In the genomic region with DNA sequence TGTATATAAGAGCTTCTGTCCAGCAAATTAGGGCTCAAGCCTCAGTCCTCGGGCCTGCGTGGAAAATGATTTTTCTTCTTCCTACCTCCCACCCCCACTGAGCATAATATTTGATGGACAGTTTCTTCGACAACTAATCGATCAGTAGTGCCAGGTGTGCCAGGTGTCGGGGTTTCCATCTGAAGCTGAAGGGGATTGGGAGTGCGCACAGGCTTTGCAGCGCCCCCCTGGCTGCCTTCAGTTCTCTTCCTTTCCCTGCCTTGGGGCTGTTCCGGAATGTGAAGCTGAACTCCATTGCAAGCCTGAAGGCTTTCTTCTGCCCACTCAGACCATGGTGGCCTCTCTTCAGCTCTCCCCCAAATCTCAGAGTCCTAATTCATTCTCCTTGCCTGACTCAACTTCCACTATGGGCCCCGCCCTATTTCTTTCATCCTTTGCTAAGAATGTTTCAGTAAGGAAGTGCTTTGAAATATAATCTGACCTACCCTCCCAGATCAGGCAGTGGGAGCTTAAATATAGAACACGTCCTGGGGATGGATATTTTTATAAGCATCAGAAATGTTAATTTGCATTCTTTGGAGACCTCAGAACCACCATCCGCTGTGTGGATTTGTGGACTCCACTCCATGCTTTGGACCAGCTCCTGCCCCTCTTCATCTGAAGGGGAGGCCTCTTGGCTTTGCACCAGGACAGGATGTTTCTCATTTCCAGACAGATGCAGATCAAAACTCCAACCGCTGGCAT, we compare ENCODE assay signal across 10 mouse cellular contexts.
DNase-seq lines count a peak whose midpoint lies in the region; ATAC-seq and TF ChIP-seq lines count a peak whose summit lies in the region.
"Had no signal": no experiment of that assay in that cellular context is flagged by ENCODE, and none has a peak within 500 bp of the region (broad histone marks: within the 10 kb centered on the region; RNA-seq: fewer than 3 reads in every experiment).

No protein-coding gene starts in this region.

- 60% methylated on average over 12 of the region's 12 CpGs for WGBS in heart, embryonic 14.5 days
- WGBS in stomach, embryonic 16.5 days, result 61% methylated on average over 12 of the region's 12 CpGs
- 64% methylated on average over 12 of the region's 12 CpGs for WGBS in stomach, postnatal 0 days
- 32% methylated on average over 12 of the region's 12 CpGs for WGBS in limb, embryonic 15.5 days

- no peak overlapping the region for H3K4me3 ChIP-seq in heart, embryonic 14.5 days (ENCODE audit: control insufficient read depth in 1 of 2, insufficient read depth in 1 of 2, low read depth in 1 of 2, low read length in 2 of 2)
- no peak overlapping the region for H3K4me3 ChIP-seq in stomach, embryonic 16.5 days (replicated peaks; ENCODE audit: low read length)
- no peak overlapping the region for H3K4me3 ChIP-seq in stomach, postnatal 0 days (ENCODE audit: low read depth, low read length)
- no peak overlapping the region for H3K4me3 ChIP-seq in limb, embryonic 15.5 days

- no peaks in the 10 kb centered on the region for H3K36me3 ChIP-seq in heart, embryonic 14.5 days (ENCODE audit: control insufficient read depth, insufficient read depth, low read length)
- H3K36me3 ChIP-seq in stomach, embryonic 16.5 days (ENCODE audit: control insufficient read depth, insufficient read depth, low read length), result no peaks in the 10 kb centered on the region
- no peaks in the 10 kb centered on the region for H3K36me3 ChIP-seq in stomach, postnatal 0 days (ENCODE audit: control insufficient read depth, insufficient read depth, low read length)
- H3K36me3 ChIP-seq in limb, embryonic 15.5 days, result no peaks in the 10 kb centered on the region

- no peak for TF ChIP-seq EP300 in stomach, postnatal 0 days (optimal IDR thresholded peaks at IDR 0.05)

- peaks cover 13 to 21% of the 10 kb centered on the region in 2 experiments for H3K4me1 ChIP-seq in heart, embryonic 14.5 days (ENCODE audit: control insufficient read depth in 2 of 2, insufficient read depth in 2 of 2, low read length in 2 of 2)
- H3K4me1 ChIP-seq in stomach, embryonic 16.5 days (ENCODE audit: control insufficient read depth, insufficient read depth, low read length), result peaks cover 10% of the 10 kb centered on the region
- H3K4me1 ChIP-seq in stomach, postnatal 0 days (replicated peaks; ENCODE audit: control insufficient read depth, insufficient read depth), result no peaks in the 10 kb centered on the region
- peaks cover 22% of the 10 kb centered on the region for H3K4me1 ChIP-seq in limb, embryonic 15.5 days

- ATAC-seq in heart, embryonic 14.5 days (ENCODE audit: insufficient number of reproducible peaks, insufficient read depth, low FRiP score, low read depth), result no peak
- ATAC-seq in stomach, embryonic 16.5 days (ENCODE audit: insufficient read depth, low FRiP score), result 0 out of 2 replicates have a peak, but pooled peaks have one; percentile 17
- ATAC-seq in stomach, postnatal 0 days (ENCODE audit: low FRiP score, low TSS enrichment), result no peak
- ATAC-seq in limb, embryonic 15.5 days (ENCODE audit: insufficient number of reproducible peaks, low FRiP score, low TSS enrichment, low read depth), result peak; percentile 68; the same call in 1 of the 2 replicates

- no peak for DNase-seq in heart, adult 18-20 months
- no peak for DNase-seq in stomach, postnatal 0 days (ENCODE audit: low spot score)
- DNase-seq in adrenal gland, postnatal 25 days, result no peak
- no peak for DNase-seq in urinary bladder, postnatal 36 days (ENCODE audit: low spot score in 2 of 2)
- no peak for DNase-seq in urinary bladder, postnatal 25 days (ENCODE audit: low spot score)
- DNase-seq: cerebellum, adult 18-20 months; thymus, postnatal 14 days had no signal

- no peak overlapping the region for H3K27ac ChIP-seq in heart, embryonic 14.5 days (replicated peaks in 1 of 2; ENCODE audit: control insufficient read depth in 1 of 2, insufficient read depth in 1 of 2, low read depth in 2 of 2, low read length in 2 of 2)
- no peak overlapping the region for H3K27ac ChIP-seq in stomach, embryonic 16.5 days (ENCODE audit: low read length)
- H3K27ac ChIP-seq in stomach, postnatal 0 days (replicated peaks), result no peak overlapping the region
- peak overlapping the region; percentile 73 for H3K27ac ChIP-seq in limb, embryonic 15.5 days

- H3K27me3 ChIP-seq in heart, embryonic 14.5 days (ENCODE audit: control insufficient read depth, insufficient read depth, low read length), result no peaks in the 10 kb centered on the region
- H3K27me3 ChIP-seq in stomach, embryonic 16.5 days (ENCODE audit: control insufficient read depth, insufficient read depth, low read length), result no peaks in the 10 kb centered on the region
- no peaks in the 10 kb centered on the region for H3K27me3 ChIP-seq in stomach, postnatal 0 days (ENCODE audit: control insufficient read depth, insufficient read depth, low read length)
- no peaks in the 10 kb centered on the region for H3K27me3 ChIP-seq in limb, embryonic 15.5 days

- no peak overlapping the region for H3K9ac ChIP-seq in heart, embryonic 14.5 days (ENCODE audit: low read length)
- H3K9ac ChIP-seq in stomach, embryonic 16.5 days (ENCODE audit: low read length), result no peak overlapping the region
- no peak overlapping the region for H3K9ac ChIP-seq in stomach, postnatal 0 days (ENCODE audit: low read length)
- no peak overlapping the region for H3K9ac ChIP-seq in limb, embryonic 15.5 days

- TF ChIP-seq CTCF in stomach, postnatal 0 days (IDR thresholded peaks at IDR 0.05; ENCODE audit: low read depth), result no peak

- no peaks in the 10 kb centered on the region for H3K9me3 ChIP-seq in heart, embryonic 14.5 days (ENCODE audit: control insufficient read depth, low read length)
- H3K9me3 ChIP-seq in stomach, embryonic 16.5 days (replicated peaks; ENCODE audit: control insufficient read depth, low read length), result no peaks in the 10 kb centered on the region
- no peaks in the 10 kb centered on the region for H3K9me3 ChIP-seq in stomach, postnatal 0 days (ENCODE audit: control insufficient read depth, low read length)
- H3K9me3 ChIP-seq in limb, embryonic 15.5 days, result no peaks in the 10 kb centered on the region

- 0 out of 2 replicates have a peak overlapping the region, but pooled peaks have one; percentile 3 for H3K4me2 ChIP-seq in heart, embryonic 14.5 days (ENCODE audit: low read length)
- H3K4me2 ChIP-seq in stomach, embryonic 16.5 days (ENCODE audit: low read depth, low read length), result no peak overlapping the region
- no peak overlapping the region for H3K4me2 ChIP-seq in stomach, postnatal 0 days (replicated peaks; ENCODE audit: low read depth)
- no peak overlapping the region for H3K4me2 ChIP-seq in limb, embryonic 15.5 days

Comparison
In these comparisons a context has a peak if more than half of its experiments do, and no peak if none do; other contexts are left out.
1. ATAC-seq: peak in stomach, embryonic 16.5 days (single experiment) and limb, embryonic 15.5 days (single experiment); none in heart, embryonic 14.5 days (single experiment) and stomach, postnatal 0 days (single experiment).